In the genomic region with DNA sequence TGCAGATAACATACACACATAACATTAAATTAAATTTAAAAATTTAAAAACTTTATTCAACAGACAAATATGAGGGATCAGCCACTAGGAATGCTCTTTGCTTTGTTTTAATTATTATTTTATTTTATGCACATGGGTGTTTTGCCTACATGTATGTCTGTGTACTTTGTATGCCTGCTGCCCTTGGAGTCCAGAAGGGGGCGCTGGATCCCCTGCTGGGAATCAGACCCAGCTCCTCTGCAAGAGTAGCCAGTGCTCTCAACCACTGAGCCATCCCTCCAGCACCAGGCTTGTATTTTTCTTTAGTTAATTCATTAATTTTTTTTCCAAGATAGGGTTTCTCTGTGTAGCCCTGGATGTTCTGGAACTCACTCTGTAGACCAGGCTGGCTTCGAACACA, we compare ENCODE assay signal across 8 mouse cellular contexts.
DNase-seq lines count a peak whose midpoint lies in the region; ATAC-seq and TF ChIP-seq lines count a peak whose summit lies in the region.

No protein-coding gene starts in this region.

- 39% methylated on average over 2 of the region's 2 CpGs for WGBS in forebrain, postnatal 0 days
- 45% methylated on average over 2 of the region's 2 CpGs for WGBS in forebrain, embryonic 15.5 days
- whole genome bisulfite sequencing in liver, adult 2 months = 63% methylated on average over 2 of the region's 2 CpGs
- WGBS in hindbrain, embryonic 12.5 days = 51% methylated on average over 2 of the region's 2 CpGs

- no peak overlapping the region for H3K27ac ChIP-seq in forebrain, postnatal 0 days (ENCODE audit: low read depth, low read length)
- H3K27ac ChIP-seq in forebrain, embryonic 15.5 days (replicated peaks) = no peak overlapping the region
- H3K27ac ChIP-seq in liver, adult 2 months (replicated peaks; ENCODE audit: insufficient read depth, low read depth, low read length) = no peak overlapping the region
- H3K27ac ChIP-seq in hindbrain, embryonic 12.5 days = no peak overlapping the region

- H3K27me3 ChIP-seq in forebrain, postnatal 0 days (ENCODE audit: insufficient read depth, low read length) = no peaks in the 10 kb centered on the region
- 0 out of 2 replicates have a peak, but pooled peaks cover 3% of the 10 kb centered on the region for H3K27me3 ChIP-seq in forebrain, embryonic 15.5 days
- H3K27me3 ChIP-seq in liver, adult 2 months (ENCODE audit: control insufficient read depth, insufficient read depth, low read length) = no peaks in the 10 kb centered on the region
- no peaks in the 10 kb centered on the region for H3K27me3 ChIP-seq in hindbrain, embryonic 12.5 days

- DNase-seq in forebrain, postnatal 0 days = no peak
- DNase-seq in 3T3-L1 (ENCODE audit: low read depth, low spot score) (peak; percentile 31), ZHBTc4 (ENCODE audit: low read depth, low spot score) (peak; percentile 85)
- peak; percentile 44 for DNase-seq in liver, adult 2 months (ENCODE audit: extremely low read depth, low read depth, low spot score)
- peak; percentile 52 to 68 for DNase-seq in spleen, postnatal 14 days (ENCODE audit: low spot score in 2 of 2)

- H3K9ac ChIP-seq in forebrain, postnatal 0 days = no peak overlapping the region
- H3K9ac ChIP-seq in forebrain, embryonic 15.5 days (replicated peaks) = no peak overlapping the region
- H3K9ac ChIP-seq in liver, adult 2 months (ENCODE audit: low read depth, low read length) = no peak overlapping the region
- no peak overlapping the region for H3K9ac ChIP-seq in hindbrain, embryonic 12.5 days

- H3K36me3 ChIP-seq in forebrain, postnatal 0 days (ENCODE audit: insufficient read depth) = no peaks in the 10 kb centered on the region
- no peaks in the 10 kb centered on the region for H3K36me3 ChIP-seq in forebrain, embryonic 15.5 days
- H3K36me3 ChIP-seq in liver, adult 2 months (ENCODE audit: control insufficient read depth, insufficient read depth, low read length) = no peaks in the 10 kb centered on the region
- H3K36me3 ChIP-seq in hindbrain, embryonic 12.5 days = no peaks in the 10 kb centered on the region

- H3K79me2 ChIP-seq in liver, adult 2 months (ENCODE audit: control insufficient read depth, insufficient read depth, low read length) = no peaks in the 10 kb centered on the region

- TF ChIP-seq CTCF in forebrain, postnatal 0 days (IDR thresholded peaks at IDR 0.05; ENCODE audit: low read depth) = peak; percentile 33
- peak; percentile 82 for TF ChIP-seq CTCF in liver, adult 2 months (IDR thresholded peaks at IDR 0.05; ENCODE audit: low read depth, low read length)

- ATAC-seq in forebrain, postnatal 0 days = no peak
- ATAC-seq in forebrain, embryonic 15.5 days (replicated peaks) = no peak
- ATAC-seq in frontal cortex, adult (ENCODE audit: low TSS enrichment) = no peak
- no peak for ATAC-seq in hindbrain, embryonic 12.5 days (ENCODE audit: low FRiP score)

- no peaks in the 10 kb centered on the region for H3K4me1 ChIP-seq in forebrain, postnatal 0 days (ENCODE audit: insufficient read depth)
- peaks cover 8% of the 10 kb centered on the region for H3K4me1 ChIP-seq in forebrain, embryonic 15.5 days
- H3K4me1 ChIP-seq in liver, adult 2 months (ENCODE audit: control insufficient read depth, insufficient read depth, low read length) = no peaks in the 10 kb centered on the region
- H3K4me1 ChIP-seq in hindbrain, embryonic 12.5 days = peaks cover 6% of the 10 kb centered on the region

- TF ChIP-seq POLR2A in liver, adult 2 months (IDR thresholded peaks at IDR 0.05; ENCODE audit: extremely low read depth, insufficient read depth, low read length) = no peak

- no peak overlapping the region for H3K4me2 ChIP-seq in forebrain, postnatal 0 days (ENCODE audit: low read depth)
- H3K4me2 ChIP-seq in forebrain, embryonic 15.5 days (replicated peaks) = no peak overlapping the region
- no peak overlapping the region for H3K4me2 ChIP-seq in hindbrain, embryonic 12.5 days (replicated peaks)

- H3K9me3 ChIP-seq in forebrain, postnatal 0 days (ENCODE audit: low read length) = no peaks in the 10 kb centered on the region
- no peaks in the 10 kb centered on the region for H3K9me3 ChIP-seq in forebrain, embryonic 15.5 days
- H3K9me3 ChIP-seq in hindbrain, embryonic 12.5 days (replicated peaks) = no peaks in the 10 kb centered on the region

- no peak overlapping the region for H3K4me3 ChIP-seq in forebrain, postnatal 0 days (ENCODE audit: low read depth, low read length)
- H3K4me3 ChIP-seq in forebrain, embryonic 15.5 days = no peak overlapping the region
- no peak overlapping the region for H3K4me3 ChIP-seq in liver, adult 2 months (ENCODE audit: insufficient read depth, low read depth, low read length)
- no peak overlapping the region for H3K4me3 ChIP-seq in hindbrain, embryonic 12.5 days
